Mouse (Mus musculus) erythroblast, embryonic 14.5 days (primary cell): ENCODE results near the gene Aifm2. TPM values are rescaled to one million over a fixed set of nuclear protein-coding genes. Genes with fewer than 3 reads are reported as not detected.

Experiments
- H3K27me3 ChIP-seq: 2 replicates; pipeline ENCODE4 v1.6.1; 2012; ENCODE audit warnings: inconsistent platforms; ENCODE audit not compliant: control insufficient read depth
- H3K36me3 ChIP-seq: 2 replicates; pipeline ENCODE4 v1.6.1; 2012; ENCODE audit warnings: mild to moderate bottlenecking, inconsistent platforms; ENCODE audit not compliant: control insufficient read depth
- H3K4me1 ChIP-seq: 2 replicates; pipeline ENCODE4 v1.6.1; 2012; ENCODE audit warnings: inconsistent platforms; ENCODE audit not compliant: control insufficient read depth
- H3K4me3 ChIP-seq: replicated peaks from 2 replicates; pipeline ENCODE3; 2012; ENCODE audit warnings: moderate library complexity, mild to moderate bottlenecking, inconsistent platforms
- H3K9me3 ChIP-seq: 2 replicates; pipeline ENCODE4 v1.6.1; 2012; ENCODE audit warnings: low read length, inconsistent platforms, mixed read lengths; ENCODE audit not compliant: control insufficient read depth
- GATA1 ChIP-seq: IDR thresholded peaks from 2 replicates; pipeline ENCODE4 v1.6.1; 2012; ENCODE audit warnings: low read length, inconsistent platforms, mixed read lengths
- TAL1 ChIP-seq: IDR thresholded peaks from 3 replicates; pipeline ENCODE4 v1.6.1; 2012; ENCODE audit warnings: low read length, inconsistent platforms, mixed read lengths
- polyA plus RNA-seq: library from polyadenylated mRNA; stranded (reverse); fragments of >175 nt; gene quantifications from 2 replicates; pipeline ENCODE4 v1.2.3, GENCODE M21; 2012

Aifm2 gene
- polyA plus RNA-seq, 1 experiment, result 0.11 TPM

- Histone ChIP-seq H3K9me3 (no peaks in the 10 kb centered on the region), H3K36me3 (no peaks in the 10 kb centered on the region), H3K4me1 (no peaks in the 10 kb centered on the region), H3K4me3 (peak overlapping the region; percentile 43), H3K27me3 (peaks cover 37% of the 10 kb centered on the region)
- TF ChIP-seq TAL1 (no peak), GATA1 (no peak)
Measured at GRCm38 (mm10) chr10:61782799-61783611, 67.9 kb downstream of the Aifm2 start.

- peak within 1 kb of the TSS; percentile 43 for H3K4me3 ChIP-seq
Measured at GRCm38 (mm10) chr10:61783621-61784251, 68.7 kb downstream of the Aifm2 start, which contains the start of gene H2afy2. TSS of gene H2afy2 (minus strand) at chr10:61784147.

GRCm38 (mm10) chr10:61784414-61784813, 69.4 kb downstream of the Aifm2 start:
- H3K27me3 ChIP-seq, result peaks cover 37% of the 10 kb centered on the region
- TF ChIP-seq GATA1, result no peak
- no peak for TF ChIP-seq TAL1
- H3K4me3 ChIP-seq, result no peak overlapping the region
- H3K36me3 ChIP-seq, result no peaks in the 10 kb centered on the region
- H3K9me3 ChIP-seq, result no peaks in the 10 kb centered on the region
- H3K4me1 ChIP-seq, result no peaks in the 10 kb centered on the region

More at GRCm38 (mm10) chr10:61783621-61784251, 68.7 kb downstream of the Aifm2 start, which contains the start of gene H2afy2:
- TF ChIP-seq TAL1 (no peak), GATA1 (no peak)
- Histone ChIP-seq H3K4me1 (no peaks in the 10 kb centered on the region), H3K36me3 (no peaks in the 10 kb centered on the region), H3K9me3 (no peaks in the 10 kb centered on the region), H3K27me3 (peaks cover 37% of the 10 kb centered on the region)

GRCm38 (mm10) chr10:61787541-61788313, 72.7 kb downstream of the Aifm2 start:
- H3K9me3 ChIP-seq, result no peaks in the 10 kb centered on the region
- H3K4me1 ChIP-seq, result no peaks in the 10 kb centered on the region
- no peaks in the 10 kb centered on the region for H3K36me3 ChIP-seq
- TF ChIP-seq GATA1 (no peak), TAL1 (no peak)
- H3K27me3 ChIP-seq, result peaks cover 26% of the 10 kb centered on the region
- H3K4me3 ChIP-seq, result no peak overlapping the region

- no peaks in the 10 kb centered on the region for H3K36me3 ChIP-seq
- H3K4me1 ChIP-seq, result no peaks in the 10 kb centered on the region
- TF ChIP-seq GATA1 (no peak), TAL1 (no peak)
- no peaks in the 10 kb centered on the region for H3K9me3 ChIP-seq
- peaks cover 18% of the 10 kb centered on the region for H3K27me3 ChIP-seq
- H3K4me3 ChIP-seq, result no peak overlapping the region
Measured at GRCm38 (mm10) chr10:61788499-61788898, 73.4 kb downstream of the Aifm2 start.

Other genes starting within 250 kb of the Aifm2 start
- 2.4 and 2.9 TPM in 2 replicates for gene Lrrc20, start 239.5 kb upstream of the Aifm2 start, polyA plus RNA-seq
- not detected in 2 replicates for gene Npffr1, start 119.8 kb upstream of the Aifm2 start, polyA plus RNA-seq
- 1.2 and 2.1 TPM in 2 replicates for gene Ppa1, start 66.7 kb upstream of the Aifm2 start, polyA plus RNA-seq
- gene Sar1a, start 35.0 kb upstream of the Aifm2 start, polyA plus RNA-seq, result 2.9 and 4.1 TPM in 2 replicates
- gene Tysnd1, start 19.7 kb upstream of the Aifm2 start, polyA plus RNA-seq, result 5.6 and 8.3 TPM in 2 replicates
- gene H2afy2, start 68.9 kb downstream of the Aifm2 start, polyA plus RNA-seq, result not detected in 2 replicates